ENCODE assay signal across 24 mouse cellular contexts in genomic region chr8:12438021-12438420, GRCm38 (mm10). TPM values are rescaled to one million over a fixed set of nuclear protein-coding genes. Genes with fewer than 3 reads are reported as not detected.
DNase-seq lines count a peak whose midpoint lies in the region; ATAC-seq and TF ChIP-seq lines count a peak whose summit lies in the region.
"Had no signal": no experiment of that assay in that cellular context is flagged by ENCODE, and none has a peak within 500 bp of the region (broad histone marks: within the 10 kb centered on the region; RNA-seq: fewer than 3 reads in every experiment).

No protein-coding gene starts in this region.

- no peaks in the 10 kb centered on the region for H3K27me3 ChIP-seq in ES-Bruce4 (ENCODE audit: control insufficient read depth, insufficient read depth, low read length, poor library complexity, severe bottlenecking)
- H3K27me3 ChIP-seq: forebrain, embryonic 15.5 days had no signal

- TF ChIP-seq CTCF in ES-Bruce4 (IDR thresholded peaks at IDR 0.05; ENCODE audit: low read depth, low read length), result no peak

- H3K36me3 ChIP-seq in ES-Bruce4 (ENCODE audit: control insufficient read depth, insufficient read depth, low read length, poor library complexity, severe bottlenecking), result no peaks in the 10 kb centered on the region
- H3K36me3 ChIP-seq: embryonic facial prominence, embryonic 10.5 days; embryonic facial prominence, embryonic 12.5 days; forebrain, embryonic 12.5 days; forebrain, embryonic 15.5 days had no signal

- H3K4me1 ChIP-seq in ES-Bruce4 (ENCODE audit: control insufficient read depth, insufficient read depth, low read length), result peaks cover 2% of the 10 kb centered on the region
- H3K4me1 ChIP-seq: embryonic facial prominence, embryonic 12.5 days had no signal

- H3K27ac ChIP-seq in ES-Bruce4 (ENCODE audit: insufficient read depth, low read length), result no peak overlapping the region
- H3K27ac ChIP-seq: embryonic facial prominence, embryonic 10.5 days; embryonic facial prominence, embryonic 12.5 days; forebrain, embryonic 12.5 days; forebrain, embryonic 15.5 days had no signal

- no peak overlapping the region for H3K4me3 ChIP-seq in ES-Bruce4 (ENCODE audit: low read depth, low read length)
- H3K4me3 ChIP-seq: embryonic facial prominence, embryonic 10.5 days; embryonic facial prominence, embryonic 12.5 days; forebrain, embryonic 12.5 days; forebrain, embryonic 15.5 days had no signal

- no peak overlapping the region for H3K9ac ChIP-seq in ES-Bruce4 (ENCODE audit: low read depth, poor library complexity, severe bottlenecking)
- H3K9ac ChIP-seq: embryonic facial prominence, embryonic 12.5 days; forebrain, embryonic 12.5 days; forebrain, embryonic 15.5 days; forebrain, postnatal 0 days had no signal

- ATAC-seq in CD4-positive, CD25-positive, alpha-beta regulatory T cell, adult 4 months, result no peak
- ATAC-seq: forebrain, embryonic 15.5 days; forebrain, postnatal 0 days had no signal

- TF ChIP-seq EP300 in ES-Bruce4 (IDR thresholded peaks at IDR 0.05; ENCODE audit: insufficient read depth, low read depth, low read length), result 0 out of 2 replicates have a peak, but pooled peaks have one; percentile 17

- TF ChIP-seq POLR2A in ES-Bruce4 (IDR thresholded peaks at IDR 0.05; ENCODE audit: insufficient read depth, low read length), result no peak

- peak; percentile 23 for DNase-seq in heart, adult 11 months
- no peak for DNase-seq in heart, postnatal 10 days
- DNase-seq in R1 (ENCODE audit: low read depth, low spot score), result peak; percentile 61
- DNase-seq in cerebellum, postnatal 36 days, result no peak
- DNase-seq in left cerebral cortex, postnatal 36 days (ENCODE audit: low spot score in 2 of 2), result no peak
- DNase-seq: adrenal gland, adult 2 months; adrenal gland, postnatal 10 days; adrenal gland, postnatal 25 days; cerebellum, adult 11 months; cerebellum, adult 18-20 months; cerebellum, adult 8-10 months; cerebellum, adult 9-11 months; cerebellum, postnatal 14 days; forebrain, postnatal 0 days had no signal

- H3K9me3 ChIP-seq in ES-Bruce4 (replicated peaks; ENCODE audit: control insufficient read depth, insufficient read depth, low read length, poor library complexity, severe bottlenecking), result no peaks in the 10 kb centered on the region
- H3K9me3 ChIP-seq: embryonic facial prominence, embryonic 10.5 days; embryonic facial prominence, embryonic 12.5 days; forebrain, embryonic 12.5 days; forebrain, embryonic 15.5 days had no signal

- intact Hi-C loops in heart, postnatal 10 days (cut with DNase I), result no loop called here
- intact Hi-C loops in left cerebral cortex, postnatal 36 days (cut with DNase I), result no loop called here

RNA-seq across cellular contexts. Expression of gene Sox1, which starts 42.9 kb away (rescaled TPM):
- total RNA-seq in heart, postnatal 10 days (2021), result not detected
- polyA plus RNA-seq in ES-Bruce4 (2011; ENCODE audit: insufficient read depth, insufficient read length, low read depth, missing spikeins), result 0.37 and 0.50 TPM in 2 replicates
- 10 to 100 TPM in 1 of 2 experiments, 1 to 10 TPM in 1; 7.9 to 12.8 TPM for total RNA-seq in left cerebral cortex, postnatal 36 days (2021)
- polyA plus RNA-seq in CD4-positive, CD25-positive, alpha-beta regulatory T cell, adult 4 months (2017; shearing (Covaris generic)), result not detected
- total RNA-seq: adrenal gland, adult 2 months; adrenal gland, postnatal 10 days; adrenal gland, postnatal 25 days; CH12.LX; MEL had no signal
- polyA plus RNA-seq: C2C12; embryonic facial prominence, embryonic 14.5 days had no signal

Comparison
In these comparisons a context has a peak if more than half of its experiments do, and no peak if none do; other contexts are left out.
1. DNase-seq: peak in heart, adult 11 months (single experiment) and R1 (single experiment); none in heart, postnatal 10 days (0 of 2), cerebellum, postnatal 36 days (0 of 2) and left cerebral cortex, postnatal 36 days (0 of 2).
2. RNA of gene Sox1, which starts 42.9 kb away (total RNA-seq): 7.9 to 12.8 TPM in left cerebral cortex, postnatal 36 days; not detected in heart, postnatal 10 days; every median in the first group is over 4 times any median in the second.